Mouse (Mus musculus) midbrain, embryonic 16.5 days (tissue): Measurements from ENCODE around the gene Vmn1r122. TPM values are rescaled to one million over a fixed set of nuclear protein-coding genes. Genes with fewer than 3 reads are reported as not detected.
"Not testable (repeated sequence)": the region's sequence is repeated elsewhere in the genome, so short reads cannot be mapped to it uniquely, and the experiment has no call there.

Source experiments
- ATAC-seq: fragments of 200-750 bp; cut with Nextera tagmentation; 2 replicates; pipeline ENCODE4 v1.8.0; 2017; ENCODE audit warnings: moderate TSS enrichment
- H3K27ac ChIP-seq: fragments of 300-500 bp; sonication (generic); 2 replicates; pipeline ENCODE4 v1.5.1; 2014; ENCODE audit warnings: mild to moderate bottlenecking, low read length, mixed read lengths
- H3K27me3 ChIP-seq: fragments of 300-500 bp; sonication (generic); 2 replicates; pipeline ENCODE4 v1.6.1; 2014; ENCODE audit warnings: low read depth, low read length, mixed read lengths; ENCODE audit not compliant: control insufficient read depth, insufficient read depth
- H3K36me3 ChIP-seq: fragments of 300-500 bp; sonication (generic); 2 replicates; pipeline ENCODE4 v1.6.1; 2014; ENCODE audit warnings: mild to moderate bottlenecking, low read length, moderate library complexity, mixed read lengths; ENCODE audit not compliant: control insufficient read depth, insufficient read depth
- H3K4me1 ChIP-seq: fragments of 300-500 bp; sonication (generic); 2 replicates; pipeline ENCODE4 v1.6.1; 2014; ENCODE audit warnings: mild to moderate bottlenecking, low read length, mixed read lengths; ENCODE audit not compliant: control insufficient read depth, insufficient read depth
- H3K4me2 ChIP-seq: fragments of 300-500 bp; sonication (generic); 2 replicates; pipeline ENCODE4 v1.6.1; 2014; ENCODE audit warnings: mild to moderate bottlenecking, low read length, mixed read lengths
- H3K4me3 ChIP-seq: fragments of 300-500 bp; sonication (generic); 2 replicates; pipeline ENCODE4 v1.5.1; 2014; ENCODE audit warnings: low read depth, mild to moderate bottlenecking, low read length, moderate library complexity, mixed read lengths
- H3K9ac ChIP-seq: fragments of 300-500 bp; sonication (generic); 2 replicates; pipeline ENCODE4 v1.6.1; 2014; ENCODE audit warnings: low read depth, low read length, mixed read lengths
- H3K9me3 ChIP-seq: fragments of 300-500 bp; sonication (generic); replicated peaks from 2 replicates; pipeline ENCODE4 v1.6.1; 2014; ENCODE audit warnings: mild to moderate bottlenecking, low read length, mixed read lengths; ENCODE audit not compliant: control insufficient read depth, poor library complexity, severe bottlenecking
- WGBS: fragments of 180-500 bp; shearing (Covaris S2); extraction: QIAGEN DNeasy Blood & Tissue Kit; methylation state at CpG from one replicate; pipeline ENCODE4 v1.1.7; 2014; 5-methylcytosine and 5-hydroxymethylcytosine counted together
- polyA plus RNA-seq: library from polyadenylated mRNA; unstranded; fragments of >200 nt; fragmentation: Nextera tagmentation; extraction: Ambion mirVana; gene quantifications from 2 replicates; pipeline ENCODE4 v1.2.1, GENCODE M21; 2015

The Vmn1r122 gene
- not detected in 2 replicates for polyA plus RNA-seq

- ATAC-seq, H3K9me3 ChIP-seq, H3K36me3 ChIP-seq, H3K4me3 ChIP-seq, H3K27me3 ChIP-seq, H3K27ac ChIP-seq, H3K4me1 ChIP-seq, H3K4me2 ChIP-seq, H3K9ac ChIP-seq: not testable (repeated sequence)
- WGBS = 58% methylated on average over 2 of the region's 3 CpGs
These were observed at the start of gene Vmn1r122 for GRCm38 (mm10) chr7:21134028-21134427. Gene Vmn1r122, minus strand, starts transcription at chr7:21134128.

DNA sequence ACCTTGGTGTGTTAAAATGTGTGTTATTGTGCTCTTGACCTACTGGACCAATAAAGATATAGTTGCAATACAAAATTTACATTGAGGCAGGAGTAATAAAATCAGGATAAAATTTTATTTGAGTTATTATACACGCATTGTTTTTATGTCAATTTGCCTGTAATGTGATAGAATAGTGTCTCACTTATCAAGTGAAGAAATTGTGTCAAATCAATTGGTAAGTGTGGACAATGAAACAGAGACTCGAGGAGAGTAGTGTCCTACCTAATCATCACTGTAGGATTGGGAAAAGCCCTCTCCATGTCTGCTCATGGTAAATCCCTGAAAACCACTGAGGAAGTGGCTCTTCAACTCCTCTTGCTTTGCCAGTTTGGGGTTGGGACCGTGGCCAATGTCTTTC lies 28.0 kb upstream of the Vmn1r122 start, which contains the start of gene Vmn1r123:
TSS of gene Vmn1r123 (plus strand) at position 301 of the 400 bp plus-strand sequence.
- ATAC-seq, H3K4me3 ChIP-seq: not testable (repeated sequence)
- WGBS = 50% methylated on average over 1 of the region's 3 CpGs

GRCm38 (mm10) chr7:21098413-21098812 lies 35.5 kb downstream of the Vmn1r122 start, which contains the start of gene Vmn1r121:
Gene Vmn1r121, minus strand, starts transcription at chr7:21098513.
- 72% methylated on average over 4 of the region's 5 CpGs for WGBS
- not testable (repeated sequence) for H3K9me3 ChIP-seq, H3K27me3 ChIP-seq, H3K9ac ChIP-seq, ATAC-seq, H3K27ac ChIP-seq, H3K4me3 ChIP-seq, H3K36me3 ChIP-seq, H3K4me1 ChIP-seq, H3K4me2 ChIP-seq

More for the DNA sequence above, 28.0 kb upstream of the Vmn1r122 start, which contains the start of gene Vmn1r123:
- not testable (repeated sequence) for H3K4me1 ChIP-seq, H3K36me3 ChIP-seq, H3K4me2 ChIP-seq, H3K9me3 ChIP-seq, H3K27ac ChIP-seq, H3K27me3 ChIP-seq, H3K9ac ChIP-seq

Other genes starting within 250 kb of the Vmn1r122 start
- not detected in 2 replicates for gene Vmn1r118, start 221.8 kb downstream of the Vmn1r122 start, polyA plus RNA-seq
- gene Vmn1r119, start 121.7 kb downstream of the Vmn1r122 start, polyA plus RNA-seq = not detected in 2 replicates
- gene Vmn1r120, start 80.3 kb downstream of the Vmn1r122 start, polyA plus RNA-seq = not detected in 2 replicates
- gene Vmn1r121, start 35.6 kb downstream of the Vmn1r122 start, polyA plus RNA-seq = not detected in 2 replicates
- not detected in 2 replicates for gene Vmn1r123, start 28.1 kb upstream of the Vmn1r122 start, polyA plus RNA-seq
- not detected in 2 replicates for gene Gm5157, start 56.3 kb upstream of the Vmn1r122 start, polyA plus RNA-seq
- gene Vmn1r124, start 126.5 kb upstream of the Vmn1r122 start, polyA plus RNA-seq = not detected in 2 replicates
- not detected in 2 replicates for gene Vmn1r125, start 138.1 kb upstream of the Vmn1r122 start, polyA plus RNA-seq
- gene Vmn1r126, start 167.3 kb upstream of the Vmn1r122 start, polyA plus RNA-seq = not detected in 2 replicates
- not detected in 2 replicates for gene Vmn1r127, start 185.7 kb upstream of the Vmn1r122 start, polyA plus RNA-seq
- gene Vmn1r128, start 215.2 kb upstream of the Vmn1r122 start, polyA plus RNA-seq = not detected in 2 replicates
- gene Vmn1r129, start 227.2 kb upstream of the Vmn1r122 start, polyA plus RNA-seq = not detected in 2 replicates